Mouse (Mus musculus) MN1 (cell line): ENCODE results near the gene Wdr17.

Experiments
- DNase-seq: peaks from one replicate; pipeline ENCODE4 v3.0.0-alpha.2; 2016; ENCODE audit warnings: low spot score

The Wdr17 gene

DNA sequence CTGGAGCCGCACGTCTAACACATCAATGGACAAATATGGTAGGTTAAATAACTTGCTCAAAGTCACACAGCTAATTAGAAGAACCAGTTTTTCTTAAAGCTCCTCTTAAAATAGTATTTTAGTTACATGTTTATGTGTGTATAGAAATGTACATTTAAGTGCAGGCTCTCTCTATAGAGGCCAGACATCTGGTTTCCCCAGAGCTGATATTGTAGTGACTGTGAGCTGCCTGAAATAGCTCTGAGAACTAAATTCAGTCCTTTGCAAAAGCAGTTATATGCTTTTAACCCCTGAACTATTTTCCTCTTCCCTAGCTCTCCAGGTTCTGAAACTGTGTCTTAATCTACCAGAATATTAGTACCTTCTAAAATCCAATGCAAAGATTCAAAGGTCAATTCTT, 289.6 kb downstream of the Wdr17 start:
- DNase-seq: no peak

GRCm38 (mm10) chr8:54596940-54597339, 290.0 kb downstream of the Wdr17 start:
- DNase-seq: no peak

DNA sequence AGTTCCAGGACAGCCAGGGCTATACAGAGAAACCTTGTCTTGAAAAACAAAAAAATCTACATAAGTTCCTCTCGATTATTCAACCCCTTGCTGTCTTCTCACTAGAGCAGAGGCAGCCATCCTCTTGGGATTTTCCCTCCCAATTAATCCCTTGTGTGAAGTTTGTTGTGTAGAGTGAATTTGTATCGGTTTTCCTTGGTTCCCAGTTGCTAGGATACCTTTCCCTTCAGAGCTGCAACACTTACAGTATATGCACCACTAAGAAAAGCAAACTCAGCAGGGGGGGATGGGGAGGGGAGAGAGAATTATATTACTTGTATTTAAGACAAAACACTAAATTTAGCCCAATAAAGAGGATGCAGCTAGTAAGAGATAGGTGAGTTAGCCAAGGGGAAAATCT, 290.9 kb downstream of the Wdr17 start:
- DNase-seq: no peak

- DNase-seq: no peak
Measured at GRCm38 (mm10) chr8:54594634-54595033, 292.4 kb downstream of the Wdr17 start.

DNA sequence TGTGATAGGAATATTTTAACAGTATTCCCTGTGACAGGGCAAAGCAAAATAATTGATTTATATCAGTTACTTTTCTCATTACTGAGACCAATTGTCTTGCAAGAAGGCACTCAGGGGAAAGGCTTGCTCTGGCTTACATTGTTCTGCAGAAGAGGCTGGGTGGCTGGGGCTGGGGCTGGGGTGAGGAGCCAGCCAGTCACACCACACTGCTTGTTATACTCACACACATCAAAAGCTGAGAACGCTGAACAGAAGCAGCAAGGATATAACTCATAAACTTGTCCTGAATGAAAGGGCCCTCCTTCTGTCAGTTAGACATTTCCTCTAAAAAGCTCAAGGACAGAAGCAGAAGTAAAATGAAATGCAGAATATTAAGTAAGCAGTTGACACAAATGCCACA, 304.1 kb downstream of the Wdr17 start:
- DNase-seq: no peak

DNA sequence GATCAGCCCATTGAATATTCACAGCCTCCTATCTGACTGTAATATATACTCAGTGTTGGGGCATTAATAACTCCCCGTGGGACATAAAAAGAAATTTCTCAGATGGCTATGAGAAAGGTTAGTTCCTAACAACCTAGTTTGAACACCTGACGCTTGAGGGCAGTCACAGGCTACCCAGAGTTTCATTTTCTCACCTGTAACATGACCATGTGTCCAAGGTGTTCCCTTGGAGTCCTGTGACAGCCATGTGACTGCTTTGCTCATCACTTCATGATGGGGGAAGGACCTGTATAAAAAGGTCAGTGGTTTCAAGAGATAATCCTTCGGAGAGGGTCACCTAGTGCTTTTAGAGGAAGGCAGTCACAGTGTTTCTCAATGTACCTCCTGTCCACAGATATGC, 305.5 kb downstream of the Wdr17 start:
- no peak for DNase-seq
